Mouse (Mus musculus): ENCODE measurements around the gene Map7. TPM values are rescaled to one million over a fixed set of nuclear protein-coding genes. Genes with fewer than 3 reads are reported as not detected.

Map7 gene
- polyA plus RNA-seq, 1 experiment = 108 TPM

DNA sequence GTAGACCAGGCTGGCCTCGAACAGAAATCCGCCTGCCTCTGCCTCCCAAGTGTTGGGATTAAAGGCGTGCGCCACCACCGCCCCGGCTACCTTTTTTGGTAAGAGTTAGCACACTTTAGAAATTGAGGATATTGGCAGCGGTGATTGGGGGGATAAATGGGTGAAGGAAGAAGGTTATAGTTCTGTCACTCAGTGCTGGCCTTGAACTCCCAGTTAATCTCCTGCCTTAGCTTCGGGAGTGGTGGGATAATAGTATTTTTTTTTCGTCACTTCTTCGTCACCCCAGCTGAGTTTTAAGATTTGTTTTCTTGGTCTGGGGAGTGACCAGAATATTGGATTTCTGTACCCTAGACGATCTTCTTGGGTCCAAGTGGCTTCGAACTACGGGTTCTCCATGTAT is 165.2 kb downstream of the Map7 start:
- H3K9ac ChIP-seq (ENCODE audit: low read depth, poor library complexity, severe bottlenecking) = peak overlapping the region; percentile 88
- H3K4me3 ChIP-seq (ENCODE audit: low read depth, low read length) = peak overlapping the region; percentile 84
- no peaks in the 10 kb centered on the region for H3K4me1 ChIP-seq (ENCODE audit: control insufficient read depth, insufficient read depth, low read length)
- no peak for TF ChIP-seq EP300 (IDR thresholded peaks at IDR 0.05; ENCODE audit: insufficient read depth, low read depth, low read length)
- no peak for TF ChIP-seq CTCF (IDR thresholded peaks at IDR 0.05; ENCODE audit: low read depth, low read length)
- TF ChIP-seq POLR2A (IDR thresholded peaks at IDR 0.05; ENCODE audit: insufficient read depth, low read length) = no peak
- 0 out of 2 replicates have a peak overlapping the region, but pooled peaks have one; percentile 40 for H3K27ac ChIP-seq (ENCODE audit: insufficient read depth, low read length)
- no peaks in the 10 kb centered on the region for H3K27me3 ChIP-seq (ENCODE audit: control insufficient read depth, insufficient read depth, low read length, poor library complexity, severe bottlenecking)
- no peaks in the 10 kb centered on the region for H3K9me3 ChIP-seq (replicated peaks; ENCODE audit: control insufficient read depth, insufficient read depth, low read length, poor library complexity, severe bottlenecking)
- peaks cover 11% of the 10 kb centered on the region for H3K36me3 ChIP-seq (ENCODE audit: control insufficient read depth, insufficient read depth, low read length, poor library complexity, severe bottlenecking)

DNA sequence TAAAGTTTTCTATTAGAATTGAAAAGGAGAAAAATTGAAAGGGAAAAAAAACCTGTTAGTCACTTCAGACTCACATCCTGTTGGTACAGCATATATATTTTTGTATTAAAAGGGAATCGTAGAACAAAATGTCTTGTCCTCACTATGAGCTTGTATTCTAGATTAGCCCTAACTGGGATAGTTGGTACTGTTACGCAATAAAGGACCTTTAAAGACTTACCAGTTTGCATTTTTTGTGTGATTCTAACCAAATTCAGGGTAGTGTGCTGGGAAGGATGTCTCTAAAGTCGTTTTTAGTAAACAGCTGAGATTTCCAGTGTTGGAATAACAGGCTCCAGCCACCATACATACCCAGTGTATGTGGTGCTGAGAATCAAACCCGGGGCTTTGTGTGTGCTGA is 165.7 kb downstream of the Map7 start:
- Histone ChIP-seq H3K4me1 (ENCODE audit: control insufficient read depth, insufficient read depth, low read length) (peaks cover 1% of the 10 kb centered on the region), H3K9me3 (replicated peaks; ENCODE audit: control insufficient read depth, insufficient read depth, low read length, poor library complexity, severe bottlenecking) (no peaks in the 10 kb centered on the region), H3K36me3 (ENCODE audit: control insufficient read depth, insufficient read depth, low read length, poor library complexity, severe bottlenecking) (peaks cover 16% of the 10 kb centered on the region), H3K27me3 (ENCODE audit: control insufficient read depth, insufficient read depth, low read length, poor library complexity, severe bottlenecking) (no peaks in the 10 kb centered on the region), H3K27ac (ENCODE audit: insufficient read depth, low read length) (no peak overlapping the region), H3K9ac (ENCODE audit: low read depth, poor library complexity, severe bottlenecking) (peak overlapping the region; percentile 88), H3K4me3 (ENCODE audit: low read depth, low read length) (peak overlapping the region; percentile 18; the same call in 1 of the 2 replicates)
- TF ChIP-seq EP300 (IDR thresholded peaks at IDR 0.05; ENCODE audit: insufficient read depth, low read depth, low read length) (no peak), CTCF (IDR thresholded peaks at IDR 0.05; ENCODE audit: low read depth, low read length) (no peak), POLR2A (IDR thresholded peaks at IDR 0.05; ENCODE audit: insufficient read depth, low read length) (no peak)

GRCm38 (mm10) chr10:20314797-20315196 is 166.5 kb downstream of the Map7 start:
- Histone ChIP-seq H3K27ac (ENCODE audit: insufficient read depth, low read length) (no peak overlapping the region), H3K36me3 (ENCODE audit: control insufficient read depth, insufficient read depth, low read length, poor library complexity, severe bottlenecking) (peaks cover 22% of the 10 kb centered on the region), H3K9me3 (replicated peaks; ENCODE audit: control insufficient read depth, insufficient read depth, low read length, poor library complexity, severe bottlenecking) (no peaks in the 10 kb centered on the region), H3K4me3 (ENCODE audit: low read depth, low read length) (peak overlapping the region; percentile 6; the same call in 1 of the 2 replicates), H3K4me1 (ENCODE audit: control insufficient read depth, insufficient read depth, low read length) (peaks cover 1% of the 10 kb centered on the region), H3K27me3 (ENCODE audit: control insufficient read depth, insufficient read depth, low read length, poor library complexity, severe bottlenecking) (no peaks in the 10 kb centered on the region), H3K9ac (ENCODE audit: low read depth, poor library complexity, severe bottlenecking) (peak overlapping the region; percentile 68)
- TF ChIP-seq POLR2A (IDR thresholded peaks at IDR 0.05; ENCODE audit: insufficient read depth, low read length) = no peak
- no peak for TF ChIP-seq EP300 (IDR thresholded peaks at IDR 0.05; ENCODE audit: insufficient read depth, low read depth, low read length)
- TF ChIP-seq CTCF (IDR thresholded peaks at IDR 0.05; ENCODE audit: low read depth, low read length) = no peak

DNA sequence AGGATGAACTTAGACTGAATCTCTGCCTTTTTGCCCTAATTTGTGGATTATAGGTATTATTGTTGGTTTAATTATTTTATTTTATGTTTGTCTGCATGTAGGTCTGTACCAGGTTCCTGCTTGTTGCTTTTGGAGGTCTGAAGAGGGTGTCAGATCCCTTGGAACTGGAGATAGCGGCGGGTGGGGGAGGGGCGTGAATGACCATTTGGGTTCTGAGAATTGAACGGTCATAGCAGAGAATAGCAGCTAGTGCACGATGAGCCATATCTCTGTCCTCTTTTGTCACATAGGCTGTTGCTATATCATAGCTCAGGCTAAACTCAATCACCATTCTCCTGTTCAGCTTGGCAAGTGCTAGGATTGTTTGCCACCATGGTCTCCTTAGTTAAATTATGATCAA is 169.2 kb downstream of the Map7 start:
- Histone ChIP-seq H3K9ac (ENCODE audit: low read depth, poor library complexity, severe bottlenecking) (no peak overlapping the region), H3K36me3 (ENCODE audit: control insufficient read depth, insufficient read depth, low read length, poor library complexity, severe bottlenecking) (peaks cover 39% of the 10 kb centered on the region), H3K27ac (ENCODE audit: insufficient read depth, low read length) (no peak overlapping the region), H3K4me3 (ENCODE audit: low read depth, low read length) (no peak overlapping the region), H3K4me1 (ENCODE audit: control insufficient read depth, insufficient read depth, low read length) (peaks cover 1% of the 10 kb centered on the region), H3K27me3 (ENCODE audit: control insufficient read depth, insufficient read depth, low read length, poor library complexity, severe bottlenecking) (no peaks in the 10 kb centered on the region), H3K9me3 (replicated peaks; ENCODE audit: control insufficient read depth, insufficient read depth, low read length, poor library complexity, severe bottlenecking) (no peaks in the 10 kb centered on the region)
- TF ChIP-seq CTCF (IDR thresholded peaks at IDR 0.05; ENCODE audit: low read depth, low read length) (no peak), EP300 (IDR thresholded peaks at IDR 0.05; ENCODE audit: insufficient read depth, low read depth, low read length) (no peak), POLR2A (IDR thresholded peaks at IDR 0.05; ENCODE audit: insufficient read depth, low read length) (no peak)

DNA sequence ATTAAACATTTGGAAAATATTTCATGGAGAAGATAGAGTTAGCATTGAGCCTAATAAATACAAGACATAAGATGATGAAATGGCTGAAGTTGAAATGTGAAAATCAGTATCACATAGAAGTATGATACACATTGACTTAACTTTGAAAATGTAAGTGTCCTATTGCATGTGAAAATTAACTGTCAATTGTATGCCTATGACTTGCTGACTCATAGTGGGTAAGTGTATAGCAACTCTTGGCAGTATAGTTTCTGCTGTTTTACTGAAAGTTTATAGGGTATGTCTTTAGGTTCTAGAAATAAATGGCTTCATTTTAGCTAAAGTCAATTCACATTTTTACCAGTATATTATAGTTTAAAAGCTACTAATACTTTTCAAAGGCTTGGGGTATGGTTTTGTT is 178.0 kb downstream of the Map7 start:
- H3K4me3 ChIP-seq (ENCODE audit: low read depth, low read length) = no peak overlapping the region
- peaks cover 81% of the 10 kb centered on the region for H3K36me3 ChIP-seq (ENCODE audit: control insufficient read depth, insufficient read depth, low read length, poor library complexity, severe bottlenecking)
- H3K27me3 ChIP-seq (ENCODE audit: control insufficient read depth, insufficient read depth, low read length, poor library complexity, severe bottlenecking) = no peaks in the 10 kb centered on the region

More for the DNA sequence above, 178.0 kb downstream of the Map7 start:
- Histone ChIP-seq H3K27ac (ENCODE audit: insufficient read depth, low read length) (no peak overlapping the region), H3K4me1 (ENCODE audit: control insufficient read depth, insufficient read depth, low read length) (no peaks in the 10 kb centered on the region), H3K9ac (ENCODE audit: low read depth, poor library complexity, severe bottlenecking) (no peak overlapping the region), H3K9me3 (replicated peaks; ENCODE audit: control insufficient read depth, insufficient read depth, low read length, poor library complexity, severe bottlenecking) (no peaks in the 10 kb centered on the region)
- TF ChIP-seq POLR2A (IDR thresholded peaks at IDR 0.05; ENCODE audit: insufficient read depth, low read length) (no peak), CTCF (IDR thresholded peaks at IDR 0.05; ENCODE audit: low read depth, low read length) (no peak), EP300 (IDR thresholded peaks at IDR 0.05; ENCODE audit: insufficient read depth, low read depth, low read length) (no peak)

Other genes starting within 250 kb of the Map7 start
- gene Pex7, start 240.8 kb upstream of the Map7 start, polyA plus RNA-seq (2011; ENCODE audit: insufficient read depth, insufficient read length, low read depth, missing spikeins) = 32.4 and 36.7 TPM in 2 replicates
- gene Map3k5, start 214.0 kb upstream of the Map7 start, polyA plus RNA-seq (2011; ENCODE audit: insufficient read depth, insufficient read length, low read depth, missing spikeins) = 9.7 and 10.7 TPM in 2 replicates
- 234 and 236 TPM in 2 replicates for gene Bclaf1, start 164.0 kb downstream of the Map7 start, polyA plus RNA-seq (2011; ENCODE audit: insufficient read depth, insufficient read length, low read depth, missing spikeins)
- 18.8 and 20.2 TPM in 2 replicates for gene Mtfr2, start 199.3 kb downstream of the Map7 start, polyA plus RNA-seq (2011; ENCODE audit: insufficient read depth, insufficient read length, low read depth, missing spikeins)